ENCODE assay signal across 9 mouse cellular contexts in genomic region chr10:80174705-80175104, GRCm38 (mm10). TPM values are rescaled to one million over a fixed set of nuclear protein-coding genes. Genes with fewer than 3 reads are reported as not detected.
DNase-seq lines count a peak whose midpoint lies in the region; ATAC-seq and TF ChIP-seq lines count a peak whose summit lies in the region.
"Had no signal": no experiment of that assay in that cellular context is flagged by ENCODE, and none has a peak within 500 bp of the region (broad histone marks: within the 10 kb centered on the region; RNA-seq: fewer than 3 reads in every experiment).

No protein-coding gene starts in this region.

- in situ Hi-C loops in CH12.LX (cut with MboI; ENCODE audit: low pct_ligation_motif_present, low pct_unique_long_range_greater_than_20kb, low sequenced_read_pairs) = loop anchor here (5.0 kb wide), 2 partner anchors 73 to 173 kb away; partner anchors contain the start of genes Adamtsl5 and Ndufs7

- peak; percentile 10 for TF ChIP-seq RAD21 in CH12.LX (IDR thresholded peaks at IDR 0.05; ENCODE audit: low read depth, low read length)

- dilution Hi-C loops in CH12.LX (cut with MboI; ENCODE audit: extremely low pct_ligation_motif_present, extremely low pct_unique_long_range_greater_than_20kb, low sequenced_read_pairs) = no loop called here

- DNase-seq in CH12.LX (ENCODE audit: extremely low read depth) = peak; percentile 80
- peak; percentile 65 for DNase-seq in adrenal gland, postnatal 14 days
- peak; percentile 43 for DNase-seq in heart, postnatal 4 days
- no peak for DNase-seq in midbrain, postnatal 0 days (ENCODE audit: low spot score)
- DNase-seq in layer of hippocampus, postnatal 36 days = no peak
- no peak for DNase-seq in ovary, postnatal 10 days (ENCODE audit: low spot score)

- no peaks in the 10 kb centered on the region for H3K4me1 ChIP-seq in intestine, postnatal 0 days (replicated peaks; ENCODE audit: control insufficient read depth, insufficient read depth, low read length)
- peaks cover 17% of the 10 kb centered on the region for H3K4me1 ChIP-seq in intestine, embryonic 16.5 days (ENCODE audit: control insufficient read depth, insufficient read depth, low read length)
- peaks cover 27 to 62% of the 10 kb centered on the region in 2 experiments for H3K4me1 ChIP-seq in CH12.LX (ENCODE audit: control insufficient read depth in 1 of 2, insufficient read depth in 2 of 2)
- H3K4me1 ChIP-seq in midbrain, postnatal 0 days (ENCODE audit: insufficient read depth, low read length) = 0 out of 2 replicates have a peak, but pooled peaks cover 3% of the 10 kb centered on the region

- H3K27ac ChIP-seq in intestine, postnatal 0 days (ENCODE audit: low read depth, low read length) = no peak overlapping the region
- H3K27ac ChIP-seq in intestine, embryonic 16.5 days (ENCODE audit: low read length) = no peak overlapping the region
- H3K27ac ChIP-seq in CH12.LX (ENCODE audit: insufficient read depth, low read depth) = no peak overlapping the region
- H3K27ac ChIP-seq in midbrain, postnatal 0 days (ENCODE audit: low read depth, low read length) = no peak overlapping the region
- H3K27ac ChIP-seq: embryonic facial prominence, embryonic 12.5 days had no signal

- H3K27me3 ChIP-seq in intestine, postnatal 0 days (replicated peaks; ENCODE audit: control insufficient read depth, insufficient read depth, low read length) = no peaks in the 10 kb centered on the region
- H3K27me3 ChIP-seq in intestine, embryonic 16.5 days (replicated peaks; ENCODE audit: control insufficient read depth, insufficient read depth, low read length) = no peaks in the 10 kb centered on the region
- H3K27me3 ChIP-seq in CH12.LX (replicated peaks) = peaks cover 11% of the 10 kb centered on the region
- H3K27me3 ChIP-seq in midbrain, postnatal 0 days (ENCODE audit: insufficient read depth, low read length) = no peaks in the 10 kb centered on the region
- H3K27me3 ChIP-seq: embryonic facial prominence, embryonic 12.5 days had no signal

- ATAC-seq in intestine, postnatal 0 days = no peak
- ATAC-seq in intestine, embryonic 16.5 days = no peak
- no peak for ATAC-seq in midbrain, postnatal 0 days (ENCODE audit: low FRiP score)

- no peak overlapping the region for H3K9ac ChIP-seq in intestine, postnatal 0 days (ENCODE audit: low read depth, low read length)
- H3K9ac ChIP-seq in intestine, embryonic 16.5 days (ENCODE audit: low read depth, low read length) = no peak overlapping the region
- H3K9ac ChIP-seq in CH12.LX (ENCODE audit: insufficient read depth, low read depth) = no peak overlapping the region
- no peak overlapping the region for H3K9ac ChIP-seq in midbrain, postnatal 0 days (replicated peaks; ENCODE audit: low read length, poor library complexity, severe bottlenecking)
- H3K9ac ChIP-seq: embryonic facial prominence, embryonic 12.5 days had no signal

- H3K9me3 ChIP-seq in intestine, postnatal 0 days (ENCODE audit: control insufficient read depth) = no peaks in the 10 kb centered on the region
- H3K9me3 ChIP-seq in intestine, embryonic 16.5 days (ENCODE audit: control insufficient read depth, low read length) = no peaks in the 10 kb centered on the region
- H3K9me3 ChIP-seq in CH12.LX (replicated peaks; ENCODE audit: low read length) = no peaks in the 10 kb centered on the region
- H3K9me3 ChIP-seq in midbrain, postnatal 0 days (ENCODE audit: low read length) = no peaks in the 10 kb centered on the region
- H3K9me3 ChIP-seq: embryonic facial prominence, embryonic 12.5 days had no signal

- H3K4me3 ChIP-seq in intestine, postnatal 0 days (ENCODE audit: low read depth, low read length) = no peak overlapping the region
- no peak overlapping the region for H3K4me3 ChIP-seq in intestine, embryonic 16.5 days (ENCODE audit: low read length)
- no peak overlapping the region for H3K4me3 ChIP-seq in CH12.LX (replicated peaks in 1 of 3; ENCODE audit: low read depth in 2 of 3, low read length in 2 of 3, poor library complexity in 1 of 3)
- H3K4me3 ChIP-seq in midbrain, postnatal 0 days (ENCODE audit: low read depth, low read length) = no peak overlapping the region
- H3K4me3 ChIP-seq: embryonic facial prominence, embryonic 12.5 days had no signal

- peaks cover 28% of the 10 kb centered on the region for H3K36me3 ChIP-seq in intestine, postnatal 0 days (ENCODE audit: control insufficient read depth, insufficient read depth)
- peaks cover 19% of the 10 kb centered on the region for H3K36me3 ChIP-seq in intestine, embryonic 16.5 days (ENCODE audit: control insufficient read depth, insufficient read depth, low read length)
- peaks cover 26 to 47% of the 10 kb centered on the region in 2 experiments for H3K36me3 ChIP-seq in CH12.LX (replicated peaks in 1 of 2; ENCODE audit: control insufficient read depth in 1 of 2, insufficient read depth in 1 of 2, low read length in 1 of 2)
- peaks cover 18% of the 10 kb centered on the region for H3K36me3 ChIP-seq in midbrain, postnatal 0 days (ENCODE audit: insufficient read depth, low read length)

- no peak for TF ChIP-seq POLR2A in CH12.LX (IDR thresholded peaks at IDR 0.05; ENCODE audit: low read depth, low read length)

- peak; percentile 72 for TF ChIP-seq CTCF in intestine, postnatal 0 days (IDR thresholded peaks at IDR 0.05; ENCODE audit: low read depth)
- peak; percentile 51 to 74 for TF ChIP-seq CTCF in CH12.LX (conservative IDR thresholded peaks at IDR 0.05 in 1 of 2, IDR thresholded peaks at IDR 0.05 in 1 of 2; ENCODE audit: low read depth in 2 of 2, low read length in 2 of 2)
- TF ChIP-seq CTCF in midbrain, postnatal 0 days (IDR thresholded peaks at IDR 0.05) = peak; percentile 57

- no peak overlapping the region for H3K4me2 ChIP-seq in intestine, postnatal 0 days (replicated peaks; ENCODE audit: low read depth)
- no peak overlapping the region for H3K4me2 ChIP-seq in intestine, embryonic 16.5 days (ENCODE audit: low read depth, low read length)
- no peak overlapping the region for H3K4me2 ChIP-seq in CH12.LX (ENCODE audit: insufficient read depth, low read depth, poor library complexity, severe bottlenecking)
- no peak overlapping the region for H3K4me2 ChIP-seq in midbrain, postnatal 0 days (ENCODE audit: low read depth, low read length, poor library complexity, severe bottlenecking)
- H3K4me2 ChIP-seq: embryonic facial prominence, embryonic 12.5 days had no signal

- peaks cover 3% of the 10 kb centered on the region for H3K79me2 ChIP-seq in CH12.LX (replicated peaks; ENCODE audit: control insufficient read depth, extremely low read depth, insufficient read depth, poor library complexity, severe bottlenecking)

- WGBS in intestine, postnatal 0 days = 42% methylated on average over 2 of the region's 2 CpGs
- 40% methylated on average over 2 of the region's 2 CpGs for WGBS in intestine, embryonic 16.5 days
- 30% methylated on average over 2 of the region's 2 CpGs for WGBS in midbrain, postnatal 0 days

- TF ChIP-seq EP300 in CH12.LX (IDR thresholded peaks at IDR 0.05; ENCODE audit: low read length) = no peak

RNA-seq across cellular contexts. Expression of gene 1600002K03Rik, which starts 2.0 kb away (rescaled TPM):
- 12.7 and 13.9 TPM in 2 replicates for polyA plus RNA-seq in intestine, postnatal 0 days (2015; fragmentation: Nextera tagmentation; extraction: Ambion mirVana)
- 23.6 TPM in 2 replicates for polyA plus RNA-seq in intestine, embryonic 16.5 days (2015; fragmentation: Nextera tagmentation; extraction: Ambion mirVana)
- total RNA-seq in CH12.LX (2012; rRNA removed) (30.5 and 37.7 TPM in 2 replicates), CH12.LX (2014; rRNA removed) (34.3 and 40.2 TPM in 2 replicates)
- polyA plus RNA-seq in CH12.LX (2012; ENCODE audit: insufficient read length, low read depth) = 19.3 and 21.9 TPM in 2 replicates
- 8.6 and 9.5 TPM in 2 replicates for total RNA-seq in adrenal gland, postnatal 14 days (2021)
- 1 to 10 TPM; 1.9 to 4.9 TPM for total RNA-seq in heart, postnatal 4 days (2021)
- total RNA-seq in midbrain, postnatal 0 days (2014; rRNA removed) = 2.3 and 2.8 TPM in 2 replicates
- polyA plus RNA-seq in midbrain, postnatal 0 days (2015; fragmentation: Nextera tagmentation; extraction: Ambion mirVana) = 4.1 and 5.3 TPM in 2 replicates
- 1 to 10 TPM; 6.4 to 6.9 TPM for total RNA-seq in layer of hippocampus, postnatal 36 days (2021)

RNA-seq across cellular contexts. Expression of gene Efna2, which starts 4.6 kb away (rescaled TPM):
- polyA plus RNA-seq in intestine, postnatal 0 days (2015; fragmentation: Nextera tagmentation; extraction: Ambion mirVana) = 3.5 and 3.8 TPM in 2 replicates
- polyA plus RNA-seq in intestine, embryonic 16.5 days (2015; fragmentation: Nextera tagmentation; extraction: Ambion mirVana) = 7.4 and 8.1 TPM in 2 replicates
- total RNA-seq in CH12.LX (2012; rRNA removed) = 0.63 and 1.5 TPM in 2 replicates
- total RNA-seq in CH12.LX (2014; rRNA removed) = 0.23 and 0.34 TPM in 2 replicates
- 0.45 and 0.86 TPM in 2 replicates for polyA plus RNA-seq in CH12.LX (2012; ENCODE audit: insufficient read length, low read depth)
- 3.1 and 3.9 TPM in 2 replicates for total RNA-seq in adrenal gland, postnatal 14 days (2021)
- 1 to 10 TPM; 2.8 to 2.9 TPM for total RNA-seq in heart, postnatal 4 days (2021)
- total RNA-seq in midbrain, postnatal 0 days (2014; rRNA removed) = 45.1 and 51.1 TPM in 2 replicates
- 52.1 and 58.4 TPM in 2 replicates for polyA plus RNA-seq in midbrain, postnatal 0 days (2015; fragmentation: Nextera tagmentation; extraction: Ambion mirVana)
- 1 to 10 TPM; 9.0 to 9.6 TPM for total RNA-seq in layer of hippocampus, postnatal 36 days (2021)

RNA-seq across cellular contexts. Expression of gene Cirbp, which starts 8.9 kb away (rescaled TPM):
- 222 and 228 TPM in 2 replicates for polyA plus RNA-seq in intestine, postnatal 0 days (2015; fragmentation: Nextera tagmentation; extraction: Ambion mirVana)
- 53.2 and 62.6 TPM in 2 replicates for polyA plus RNA-seq in intestine, embryonic 16.5 days (2015; fragmentation: Nextera tagmentation; extraction: Ambion mirVana)
- total RNA-seq in CH12.LX (2012; rRNA removed) (28.3 and 34.4 TPM in 2 replicates), CH12.LX (2014; rRNA removed) (27.0 and 31.9 TPM in 2 replicates)
- 40.2 and 45.9 TPM in 2 replicates for polyA plus RNA-seq in CH12.LX (2012; ENCODE audit: insufficient read length, low read depth)
- total RNA-seq in adrenal gland, postnatal 14 days (2021) = 67.6 and 106 TPM in 2 replicates
- 100 to 1,000 TPM; 163 to 193 TPM for total RNA-seq in heart, postnatal 4 days (2021)
- 315 and 337 TPM in 2 replicates for total RNA-seq in midbrain, postnatal 0 days (2014; rRNA removed)
- 760 and 829 TPM in 2 replicates for polyA plus RNA-seq in midbrain, postnatal 0 days (2015; fragmentation: Nextera tagmentation; extraction: Ambion mirVana)
- total RNA-seq in layer of hippocampus, postnatal 36 days (2021) = 10 to 100 TPM; 58.5 to 63.4 TPM

RNA-seq across cellular contexts. Expression of gene Midn, which starts 26.6 kb away (rescaled TPM):
- polyA plus RNA-seq in intestine, postnatal 0 days (2015; fragmentation: Nextera tagmentation; extraction: Ambion mirVana) = 18.1 and 19.5 TPM in 2 replicates
- polyA plus RNA-seq in intestine, embryonic 16.5 days (2015; fragmentation: Nextera tagmentation; extraction: Ambion mirVana) = 8.8 and 10.3 TPM in 2 replicates
- total RNA-seq in CH12.LX (2012; rRNA removed) = 11.6 and 16.2 TPM in 2 replicates
- 3.9 and 4.7 TPM in 2 replicates for total RNA-seq in CH12.LX (2014; rRNA removed)
- polyA plus RNA-seq in CH12.LX (2012; ENCODE audit: insufficient read length, low read depth) = 25.2 and 33.2 TPM in 2 replicates
- total RNA-seq in adrenal gland, postnatal 14 days (2021) = 114 and 140 TPM in 2 replicates
- total RNA-seq in heart, postnatal 4 days (2021) = 100 to 1,000 TPM; 145 to 163 TPM
- total RNA-seq in midbrain, postnatal 0 days (2014; rRNA removed) = 114 and 143 TPM in 2 replicates
- polyA plus RNA-seq in midbrain, postnatal 0 days (2015; fragmentation: Nextera tagmentation; extraction: Ambion mirVana) = 16.3 and 17.2 TPM in 2 replicates
- 10 to 100 TPM; 58.9 to 62.6 TPM for total RNA-seq in layer of hippocampus, postnatal 36 days (2021)

RNA-seq across cellular contexts. Expression of gene Cbarp, which starts 34.1 kb away (rescaled TPM):
- polyA plus RNA-seq in intestine, postnatal 0 days (2015; fragmentation: Nextera tagmentation; extraction: Ambion mirVana) = 2.1 and 2.7 TPM in 2 replicates
- polyA plus RNA-seq in intestine, embryonic 16.5 days (2015; fragmentation: Nextera tagmentation; extraction: Ambion mirVana) = 5.1 TPM in 2 replicates
- total RNA-seq in CH12.LX (2012; rRNA removed) (2.3 and 2.6 TPM in 2 replicates), CH12.LX (2014; rRNA removed) (0.09 and 0.19 TPM in 2 replicates)
- polyA plus RNA-seq in CH12.LX (2012; ENCODE audit: insufficient read length, low read depth) = 1.7 and 2.4 TPM in 2 replicates
- 69.9 and 137 TPM in 2 replicates for total RNA-seq in adrenal gland, postnatal 14 days (2021)
- total RNA-seq in heart, postnatal 4 days (2021) = 1 to 10 TPM; 3.7 to 5.1 TPM
- 273 and 276 TPM in 2 replicates for total RNA-seq in midbrain, postnatal 0 days (2014; rRNA removed)
- 120 and 121 TPM in 2 replicates for polyA plus RNA-seq in midbrain, postnatal 0 days (2015; fragmentation: Nextera tagmentation; extraction: Ambion mirVana)
- 100 to 1,000 TPM; 336 to 379 TPM for total RNA-seq in layer of hippocampus, postnatal 36 days (2021)

Comparison
In these comparisons a context has a peak if more than half of its experiments do, and no peak if none do; other contexts are left out.
1. DNase-seq: peak in CH12.LX (single experiment), adrenal gland, postnatal 14 days (single experiment) and heart, postnatal 4 days (single experiment); none in midbrain, postnatal 0 days (single experiment), layer of hippocampus, postnatal 36 days (0 of 2) and ovary, postnatal 10 days (single experiment).
2. Peak in every context shown above with its lines, with median percentiles within 50 percentile points of each other: CTCF ChIP-seq.